14 mouse cellular contexts compared by ENCODE assay signal in the genomic region with DNA sequence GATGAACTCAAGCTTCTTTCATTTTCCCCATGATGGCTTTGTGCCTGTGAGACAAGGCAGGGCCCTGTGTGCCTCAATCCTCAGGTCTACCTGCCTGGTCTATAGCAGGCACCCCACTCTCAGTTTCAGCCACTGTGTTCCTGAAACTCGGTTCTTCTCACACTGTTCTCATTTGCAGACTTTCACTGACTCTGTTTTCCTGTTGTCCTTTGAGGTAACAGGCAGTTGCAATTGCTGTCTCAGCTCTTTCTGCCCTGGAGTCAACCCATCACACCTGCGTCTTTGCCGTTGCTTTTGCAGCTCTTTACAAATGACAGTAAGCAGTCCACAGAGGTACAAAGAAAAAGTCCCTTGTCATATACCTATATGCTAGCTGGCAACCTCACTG. TPM values are rescaled to one million over a fixed set of nuclear protein-coding genes. Genes with fewer than 3 reads are reported as not detected.
A peak's percentile ranks its signal among the peaks of the same experiment; 100 is the strongest.
DNase-seq lines count a peak whose midpoint lies in the region; TF ChIP-seq lines count a peak whose summit lies in the region.
"Had no signal": no experiment of that assay in that cellular context is flagged by ENCODE, and none has a peak within 500 bp of the region (broad histone marks: within the 10 kb centered on the region; RNA-seq: fewer than 3 reads in every experiment).

No protein-coding gene starts in this region.

- peak overlapping the region; percentile 25; the same call in 1 of the 2 replicates for H3K27ac ChIP-seq in layer of hippocampus, adult 2 months
- H3K27ac ChIP-seq in embryonic facial prominence, embryonic 10.5 days (replicated peaks), result 0 out of 2 replicates have a peak overlapping the region, but pooled peaks have one; percentile 16
- H3K27ac ChIP-seq: limb, embryonic 13.5 days had no signal

- H3K27me3 ChIP-seq in embryonic facial prominence, embryonic 10.5 days (replicated peaks; ENCODE audit: low read depth, poor library complexity, severe bottlenecking), result no peaks in the 10 kb centered on the region
- H3K27me3 ChIP-seq: limb, embryonic 13.5 days had no signal

- H3K4me1 ChIP-seq in embryonic facial prominence, embryonic 10.5 days, result peaks cover 38% of the 10 kb centered on the region

- H3K9me3 ChIP-seq in embryonic facial prominence, embryonic 10.5 days, result no peaks in the 10 kb centered on the region
- H3K9me3 ChIP-seq: limb, embryonic 13.5 days had no signal

- DNase-seq in layer of hippocampus, adult 2 months (ENCODE audit: low spot score in 2 of 2), result no peak
- DNase-seq in layer of hippocampus, adult 8-10 months (ENCODE audit: low spot score in 2 of 2), result no peak
- no peak for DNase-seq in embryonic facial prominence, embryonic 10.5 days (ENCODE audit: low spot score)
- DNase-seq in naive thymus-derived CD4-positive, alpha-beta T cell, adult 2 months (ENCODE audit: low read depth), result peak; percentile 32
- DNase-seq in thymus, postnatal 36 days, result peak; percentile 34 to 66
- DNase-seq in right cerebral cortex, adult 18-20 months, result no peak
- no peak for DNase-seq in right cerebral cortex, adult 2 months (ENCODE audit: low spot score in 2 of 2)
- DNase-seq: adrenal gland, postnatal 14 days; heart, adult 18-20 months; heart, postnatal 14 days; kidney, adult 18-20 months; liver, postnatal 0 days had no signal

- 80% methylated on average over 3 of the region's 3 CpGs for WGBS in embryonic facial prominence, embryonic 10.5 days

- H3K36me3 ChIP-seq in embryonic facial prominence, embryonic 10.5 days (replicated peaks), result no peaks in the 10 kb centered on the region
- H3K36me3 ChIP-seq: limb, embryonic 13.5 days had no signal

- no peak for TF ChIP-seq CTCF in layer of hippocampus, adult 2 months (conservative IDR thresholded peaks at IDR 0.05)

- H3K4me3 ChIP-seq in layer of hippocampus, adult 2 months, result no peak overlapping the region
- H3K4me3 ChIP-seq in embryonic facial prominence, embryonic 10.5 days, result no peak overlapping the region
- H3K4me3 ChIP-seq: erythroblast, embryonic 14.5 days; limb, embryonic 13.5 days had no signal

RNA-seq across cellular contexts. Expression of a gene that starts 26.7 kb away (rescaled TPM):
- total RNA-seq in layer of hippocampus, adult 2 months (2021), result 10 to 100 TPM; 66.8 TPM
- total RNA-seq in layer of hippocampus, adult 8-10 months (2022), result 10 to 100 TPM; 57.5 to 84.9 (median 73.2) TPM
- polyA plus RNA-seq in embryonic facial prominence, embryonic 10.5 days (2016; fragmentation: Nextera tagmentation; extraction: Ambion mirVana), result 20.8 and 21.6 TPM in 2 replicates

Comparison
In these comparisons a context has a peak if more than half of its experiments do, and no peak if none do; other contexts are left out.
1. DNase-seq: peak in naive thymus-derived CD4-positive, alpha-beta T cell, adult 2 months (single experiment) and thymus, postnatal 36 days (2 of 2); none in layer of hippocampus, adult 2 months (0 of 2), layer of hippocampus, adult 8-10 months (0 of 2), embryonic facial prominence, embryonic 10.5 days (single experiment), right cerebral cortex, adult 18-20 months (single experiment) and right cerebral cortex, adult 2 months (0 of 2).